Mouse (Mus musculus) forebrain, embryonic 13.5 days (tissue): ENCODE results near the gene Dnajc5g. TPM values are rescaled to one million over a fixed set of nuclear protein-coding genes. Genes with fewer than 3 reads are reported as not detected.

Experiments
- ATAC-seq: fragments of 200-750 bp; cut with Nextera tagmentation; 2 replicates; pipeline ENCODE4 v1.8.0; 2017
- H3K27ac ChIP-seq: fragments of 300-500 bp; sonication (generic); 2 replicates; pipeline ENCODE4 v1.5.1; 2015; ENCODE audit warnings: inconsistent platforms, mild to moderate bottlenecking, moderate library complexity
- H3K27me3 ChIP-seq: fragments of 300-500 bp; sonication (generic); 2 replicates; pipeline ENCODE4 v1.6.1; 2015; ENCODE audit warnings: mild to moderate bottlenecking, inconsistent platforms
- H3K36me3 ChIP-seq: fragments of 300-500 bp; sonication (generic); 2 replicates; pipeline ENCODE4 v1.6.1; 2015; ENCODE audit warnings: mild to moderate bottlenecking, inconsistent platforms; ENCODE audit not compliant: poor library complexity, severe bottlenecking
- H3K4me1 ChIP-seq: fragments of 300-500 bp; sonication (generic); 2 replicates; pipeline ENCODE4 v1.6.1; 2015; ENCODE audit warnings: inconsistent platforms
- H3K4me2 ChIP-seq: fragments of 300-500 bp; sonication (generic); 2 replicates; pipeline ENCODE4 v1.6.1; 2015; ENCODE audit warnings: inconsistent platforms, mild to moderate bottlenecking, moderate library complexity
- H3K4me3 ChIP-seq: fragments of 300-500 bp; sonication (generic); 2 replicates; pipeline ENCODE4 v1.5.1; 2015; ENCODE audit warnings: mild to moderate bottlenecking, inconsistent platforms
- H3K9ac ChIP-seq: fragments of 300-500 bp; sonication (generic); 2 replicates; pipeline ENCODE4 v1.6.1; 2015; ENCODE audit warnings: mild to moderate bottlenecking, inconsistent platforms
- H3K9me3 ChIP-seq: fragments of 300-500 bp; sonication (generic); replicated peaks from 2 replicates; pipeline ENCODE4 v1.6.1; 2016; ENCODE audit warnings: inconsistent platforms
- WGBS: fragments of 180-500 bp; shearing (Covaris S2); methylation state at CpG from one replicate; pipeline ENCODE4 v1.1.7; 2015; 5-methylcytosine and 5-hydroxymethylcytosine counted together
- polyA plus RNA-seq: library from polyadenylated mRNA; unstranded; fragments of >200 nt; fragmentation: Nextera tagmentation; extraction: Ambion mirVana; gene quantifications from 2 replicates; pipeline ENCODE4 v1.2.1, GENCODE M21; 2015

Dnajc5g gene
- polyA plus RNA-seq, result not detected in 2 replicates

- WGBS, result 89% methylated on average over 9 of the region's 9 CpGs
- no peaks in the 10 kb centered on the region; the same call in 1 of the 2 replicates for H3K9me3 ChIP-seq
- H3K4me1 ChIP-seq, result no peaks in the 10 kb centered on the region
- H3K9ac ChIP-seq, result no peak within 1 kb of the TSS
- H3K36me3 ChIP-seq, result no peaks in the 10 kb centered on the region
- H3K4me3 ChIP-seq, result no peak within 1 kb of the TSS
- H3K27me3 ChIP-seq, result 0 out of 2 replicates have a peak, but pooled peaks cover 2% of the 10 kb centered on the region
- H3K27ac ChIP-seq, result no peak within 1 kb of the TSS
- ATAC-seq, result no peak
- no peak within 1 kb of the TSS for H3K4me2 ChIP-seq
Measured at GRCm38 (mm10) chr5:31105814-31106335, at the start of gene Dnajc5g. TSS of gene Dnajc5g (plus strand) at chr5:31106285.

- no peak overlapping the region for H3K27ac ChIP-seq
- ATAC-seq, result no peak
- H3K9me3 ChIP-seq, result no peaks in the 10 kb centered on the region
- H3K4me3 ChIP-seq, result no peak overlapping the region
- no peaks in the 10 kb centered on the region for H3K27me3 ChIP-seq
- H3K9ac ChIP-seq, result no peak overlapping the region
- 98% methylated on average over 3 of the region's 3 CpGs for WGBS
- H3K4me2 ChIP-seq, result no peak overlapping the region
- no peaks in the 10 kb centered on the region for H3K4me1 ChIP-seq
- H3K36me3 ChIP-seq, result peaks cover 94% of the 10 kb centered on the region
Measured at GRCm38 (mm10) chr5:31069810-31070209, 36.3 kb upstream of the Dnajc5g start.

DNA sequence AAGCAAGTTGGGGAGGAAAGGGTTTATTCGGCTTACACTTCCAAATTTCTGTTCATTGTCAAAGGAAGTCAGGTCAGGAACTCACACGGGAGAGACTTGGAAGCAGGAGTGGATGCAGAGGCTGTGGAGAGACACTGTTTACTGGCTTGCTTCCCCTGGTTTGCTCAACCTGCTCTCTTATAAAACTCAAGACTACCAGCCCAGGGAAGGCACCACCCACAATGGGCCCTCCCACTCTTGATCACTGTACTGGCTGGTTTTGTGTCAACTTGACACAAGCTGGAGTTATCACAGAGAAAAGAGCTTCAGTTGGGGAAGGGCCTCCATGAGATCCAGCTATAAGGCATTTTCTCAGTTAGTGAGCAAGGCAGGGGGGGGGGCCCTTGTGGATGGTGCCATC is 35.0 kb upstream of the Dnajc5g start:
- Histone ChIP-seq H3K9me3 (no peaks in the 10 kb centered on the region), H3K4me2 (no peak overlapping the region), H3K9ac (no peak overlapping the region), H3K4me3 (no peak overlapping the region), H3K4me1 (no peaks in the 10 kb centered on the region), H3K36me3 (peaks cover 100% of the 10 kb centered on the region), H3K27ac (no peak overlapping the region), H3K27me3 (no peaks in the 10 kb centered on the region)
- 96% methylated on average over 2 of the region's 2 CpGs for WGBS
- no peak for ATAC-seq

DNA sequence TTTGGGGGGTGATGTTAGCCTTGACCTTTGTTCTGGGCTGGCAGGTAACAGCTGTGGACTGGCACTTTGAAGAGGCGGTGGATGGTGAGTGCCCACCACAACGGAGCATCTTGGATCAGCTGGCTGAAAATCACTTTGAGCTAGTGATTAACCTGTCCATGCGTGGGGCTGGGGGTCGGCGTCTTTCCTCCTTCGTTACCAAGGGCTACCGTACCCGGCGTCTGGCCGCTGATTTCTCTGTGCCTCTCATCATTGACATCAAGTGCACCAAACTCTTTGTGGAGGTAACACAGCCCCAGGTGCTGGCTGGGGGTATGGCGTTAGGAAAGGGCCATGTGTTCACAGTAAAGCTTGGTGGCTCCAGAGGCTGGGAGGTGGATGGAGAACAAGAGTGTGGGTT is 34.3 kb upstream of the Dnajc5g start:
- Histone ChIP-seq H3K9me3 (no peaks in the 10 kb centered on the region), H3K4me2 (no peak overlapping the region), H3K36me3 (peaks cover 100% of the 10 kb centered on the region), H3K27me3 (no peaks in the 10 kb centered on the region), H3K27ac (no peak overlapping the region), H3K4me1 (no peaks in the 10 kb centered on the region), H3K9ac (no peak overlapping the region), H3K4me3 (no peak overlapping the region)
- WGBS, result 93% methylated on average over 11 of the region's 11 CpGs
- ATAC-seq, result no peak

GRCm38 (mm10) chr5:31073176-31073575 is 32.9 kb upstream of the Dnajc5g start:
- peaks cover 100% of the 10 kb centered on the region for H3K36me3 ChIP-seq
- H3K4me3 ChIP-seq, result no peak overlapping the region
- WGBS, result 94% methylated on average over 12 of the region's 12 CpGs
- no peak overlapping the region for H3K4me2 ChIP-seq
- no peak overlapping the region for H3K9ac ChIP-seq
- no peaks in the 10 kb centered on the region for H3K27me3 ChIP-seq
- H3K27ac ChIP-seq, result no peak overlapping the region
- ATAC-seq, result no peak
- no peaks in the 10 kb centered on the region for H3K4me1 ChIP-seq
- no peaks in the 10 kb centered on the region for H3K9me3 ChIP-seq

DNA sequence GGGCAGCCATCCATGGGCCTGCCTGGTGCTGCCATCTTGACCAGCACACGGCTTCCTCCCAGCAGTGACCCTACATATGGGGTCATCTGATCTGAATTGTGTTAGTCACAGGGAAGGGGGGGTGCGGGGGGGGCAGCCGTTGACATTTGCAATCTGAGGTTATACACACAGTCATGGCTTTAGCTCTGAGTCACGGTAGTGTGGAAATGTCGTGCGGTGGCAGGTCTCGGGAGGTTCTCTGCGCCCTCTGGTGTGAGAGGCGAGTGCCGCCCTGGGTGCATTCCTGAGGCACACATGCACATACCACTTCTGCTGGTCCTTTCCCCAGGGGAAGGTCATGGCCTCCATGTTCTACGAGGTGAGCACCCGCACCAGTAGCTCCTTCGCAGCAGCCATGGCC is 29.7 kb upstream of the Dnajc5g start:
- Histone ChIP-seq H3K9me3 (no peaks in the 10 kb centered on the region), H3K36me3 (peaks cover 78% of the 10 kb centered on the region), H3K9ac (no peak overlapping the region), H3K27ac (no peak overlapping the region), H3K27me3 (no peaks in the 10 kb centered on the region), H3K4me2 (no peak overlapping the region), H3K4me3 (no peak overlapping the region), H3K4me1 (no peaks in the 10 kb centered on the region)
- ATAC-seq, result no peak
- WGBS, result 90% methylated on average over 13 of the region's 13 CpGs

DNA sequence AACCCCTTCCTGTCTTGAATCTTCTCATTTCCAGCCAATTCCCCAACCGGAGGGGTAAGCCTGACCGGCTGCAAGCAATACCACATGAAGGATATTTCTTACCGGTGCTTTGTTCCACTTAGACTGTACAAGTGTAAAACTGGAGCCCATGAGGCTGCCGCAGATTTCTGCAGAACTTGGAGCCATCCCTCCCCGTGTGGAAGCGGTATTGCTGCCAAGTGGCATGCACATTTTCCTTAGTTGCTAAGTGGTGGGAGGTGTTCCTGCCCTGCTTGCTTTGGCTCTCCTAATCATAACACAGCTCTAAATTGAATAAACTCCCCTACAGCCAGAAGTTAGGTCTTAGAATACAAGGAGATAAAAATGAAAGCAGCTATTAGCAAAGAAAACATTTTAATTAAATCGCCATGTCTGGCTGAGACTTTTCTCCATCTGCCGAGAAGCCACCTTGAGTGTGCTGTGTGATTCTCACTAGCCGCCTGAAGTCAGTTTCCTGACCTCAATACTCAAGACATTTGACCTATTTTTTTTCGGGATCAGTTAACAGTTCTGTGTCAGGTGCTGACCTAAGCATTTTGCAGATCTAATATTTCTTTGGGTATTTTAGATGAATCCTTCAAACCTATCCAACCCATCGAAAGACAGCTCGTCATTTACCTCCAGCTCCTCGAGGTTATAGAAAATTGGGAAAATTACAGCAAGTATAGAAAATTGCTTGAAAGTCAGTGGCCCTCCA is 25.9 kb upstream of the Dnajc5g start:
- H3K4me1 ChIP-seq, result peaks cover 4% of the 10 kb centered on the region
- H3K27ac ChIP-seq, result no peak overlapping the region
- H3K27me3 ChIP-seq, result no peaks in the 10 kb centered on the region
- peaks cover 40% of the 10 kb centered on the region for H3K36me3 ChIP-seq
- H3K4me3 ChIP-seq, result no peak overlapping the region
- no peak overlapping the region for H3K4me2 ChIP-seq
- no peak overlapping the region for H3K9ac ChIP-seq
- no peaks in the 10 kb centered on the region for H3K9me3 ChIP-seq
- 83% methylated on average over 13 of the region's 13 CpGs for WGBS
- ATAC-seq, result no peak

- no peak overlapping the region for H3K27ac ChIP-seq
- no peaks in the 10 kb centered on the region for H3K9me3 ChIP-seq
Measured at GRCm38 (mm10) chr5:31080795-31081164, 25.3 kb upstream of the Dnajc5g start.

DNA sequence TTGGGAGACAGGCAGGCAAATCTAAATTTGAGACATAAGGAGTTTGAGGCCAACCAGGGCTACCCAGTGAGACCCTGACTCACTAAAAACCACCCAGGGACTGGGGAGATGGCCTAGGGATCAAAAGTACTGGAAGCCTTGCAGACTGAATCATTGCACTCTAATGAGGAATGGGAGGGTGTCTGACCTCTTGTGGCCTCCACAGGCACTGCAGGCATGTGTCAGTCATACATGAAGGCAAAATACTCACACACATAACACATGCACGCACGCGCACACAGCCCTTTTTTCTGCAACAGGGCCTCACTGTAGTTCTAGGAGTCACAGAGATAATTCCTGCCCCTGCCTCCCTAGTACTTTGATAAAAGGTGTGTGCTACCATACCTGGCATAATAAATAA is 24.7 kb upstream of the Dnajc5g start:
- H3K4me1 ChIP-seq, result peaks cover 4% of the 10 kb centered on the region
- WGBS, result 74% methylated on average over 3 of the region's 3 CpGs
- H3K9me3 ChIP-seq, result no peaks in the 10 kb centered on the region
- peaks cover 28% of the 10 kb centered on the region for H3K36me3 ChIP-seq
- peaks cover 8% of the 10 kb centered on the region; the same call in 1 of the 2 replicates for H3K27me3 ChIP-seq
- no peak for ATAC-seq
- no peak overlapping the region for H3K27ac ChIP-seq
- no peak overlapping the region for H3K4me3 ChIP-seq
- no peak overlapping the region for H3K4me2 ChIP-seq
- no peak overlapping the region for H3K9ac ChIP-seq

More at GRCm38 (mm10) chr5:31080795-31081164, 25.3 kb upstream of the Dnajc5g start:
- WGBS, result 69% methylated on average over 3 of the region's 3 CpGs
- Histone ChIP-seq H3K4me1 (peaks cover 4% of the 10 kb centered on the region), H3K36me3 (peaks cover 34% of the 10 kb centered on the region), H3K27me3 (peaks cover 2% of the 10 kb centered on the region; the same call in 1 of the 2 replicates), H3K9ac (no peak overlapping the region), H3K4me2 (no peak overlapping the region), H3K4me3 (no peak overlapping the region)
- ATAC-seq, result no peak

DNA sequence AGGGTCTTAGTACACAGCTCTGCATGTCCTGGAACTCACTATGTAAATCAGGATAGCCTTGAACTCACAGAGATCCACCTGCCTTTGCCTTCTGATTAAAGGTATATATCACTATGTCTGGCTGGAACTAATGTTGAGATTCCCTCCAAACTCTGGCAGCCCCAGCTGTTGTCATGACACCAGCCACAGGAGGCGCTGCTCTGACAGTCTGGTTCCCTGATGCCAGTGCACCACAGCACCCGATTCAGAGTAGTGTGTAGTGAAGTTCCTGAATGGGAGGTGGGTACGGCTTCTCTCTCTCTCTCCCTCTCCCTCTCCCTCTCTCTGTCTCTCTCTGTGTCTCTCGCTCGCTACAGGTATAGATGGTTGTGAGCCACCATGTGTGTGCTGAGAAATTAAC is 23.7 kb upstream of the Dnajc5g start:
- Histone ChIP-seq H3K36me3 (peaks cover 18% of the 10 kb centered on the region), H3K27ac (no peak overlapping the region), H3K9me3 (no peaks in the 10 kb centered on the region), H3K9ac (no peak overlapping the region), H3K4me3 (no peak overlapping the region), H3K27me3 (peaks cover 13% of the 10 kb centered on the region; the same call in 1 of the 2 replicates), H3K4me2 (no peak overlapping the region), H3K4me1 (peaks cover 4% of the 10 kb centered on the region)
- 19% methylated on average over 5 of the region's 5 CpGs for WGBS
- no peak for ATAC-seq

- Histone ChIP-seq H3K27ac (no peak overlapping the region), H3K4me1 (peaks cover 4% of the 10 kb centered on the region), H3K4me3 (no peak overlapping the region), H3K4me2 (no peak overlapping the region), H3K27me3 (peaks cover 14% of the 10 kb centered on the region), H3K9ac (no peak overlapping the region), H3K36me3 (peaks cover 11% of the 10 kb centered on the region), H3K9me3 (no peaks in the 10 kb centered on the region)
- ATAC-seq, result no peak
- 45% methylated on average over 12 of the region's 12 CpGs for WGBS
Measured at GRCm38 (mm10) chr5:31082935-31083625, 23.0 kb upstream of the Dnajc5g start.

DNA sequence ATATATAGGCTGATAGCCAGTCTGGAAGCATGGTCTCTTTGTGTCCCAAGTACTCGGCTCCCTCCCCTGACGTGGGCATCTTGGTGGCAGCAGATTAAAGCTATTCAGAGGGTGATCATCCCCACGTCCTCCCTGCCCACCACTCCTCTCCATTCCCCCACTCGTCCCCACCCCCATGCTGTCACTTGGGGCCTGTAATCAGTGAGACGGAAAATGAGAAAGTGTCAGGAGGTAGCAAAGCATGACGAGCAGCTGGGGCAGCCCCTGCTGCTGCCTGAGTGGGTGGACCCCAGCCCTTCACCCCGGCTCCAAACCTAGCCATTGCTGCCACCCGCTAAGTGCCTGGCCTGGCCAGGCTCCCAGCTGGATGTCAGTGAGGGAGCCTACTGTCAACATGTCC is 22.1 kb upstream of the Dnajc5g start:
- H3K4me1 ChIP-seq, result peaks cover 4% of the 10 kb centered on the region
- no peak overlapping the region for H3K27ac ChIP-seq
- peak; percentile 15; the same call in 1 of the 2 replicates for ATAC-seq
- peaks cover 2% of the 10 kb centered on the region; the same call in 1 of the 2 replicates for H3K36me3 ChIP-seq
- 9% methylated on average over 8 of the region's 8 CpGs for WGBS
- H3K9ac ChIP-seq, result no peak overlapping the region
- peaks cover 23% of the 10 kb centered on the region for H3K27me3 ChIP-seq
- H3K9me3 ChIP-seq, result no peaks in the 10 kb centered on the region
- 0 out of 2 replicates have a peak overlapping the region, but pooled peaks have one; percentile 16 for H3K4me2 ChIP-seq
- H3K4me3 ChIP-seq, result no peak overlapping the region
